Mouse (Mus musculus): ENCODE data around the gene Grm1. TPM values are rescaled to one million over a fixed set of nuclear protein-coding genes. Genes with fewer than 3 reads are reported as not detected.

The Grm1 gene
- total RNA-seq (2014; rRNA removed): 28.5 and 29.8 TPM in 2 replicates
- 13.9 and 14.0 TPM in 2 replicates for polyA plus RNA-seq (2015; fragmentation: Nextera tagmentation; extraction: Ambion mirVana)

GRCm38 (mm10) chr10:11081611-11082398 is at the start of gene Grm1:
Grm1 (minus strand) TSS chr10:11082356.
- under 1% methylated on average over 31 of the region's 32 CpGs for WGBS
- H3K4me2 ChIP-seq (ENCODE audit: low read depth, low read length): peak within 1 kb of the TSS; percentile 75
- H3K36me3 ChIP-seq (ENCODE audit: insufficient read depth, low read length): no peaks in the 10 kb centered on the region
- H3K4me1 ChIP-seq (ENCODE audit: insufficient read depth, low read length): no peaks in the 10 kb centered on the region
- peak within 1 kb of the TSS; percentile 70 for H3K27ac ChIP-seq
- H3K4me3 ChIP-seq (ENCODE audit: low read length): peak within 1 kb of the TSS; percentile 52
- peak; percentile 63 for TF ChIP-seq CTCF (IDR thresholded peaks at IDR 0.05; ENCODE audit: low read depth)
- DNase-seq (ENCODE audit: low spot score) (peak; percentile 79), ATAC-seq (peak; percentile 89)
- H3K9me3 ChIP-seq (ENCODE audit: low read length): no peaks in the 10 kb centered on the region
- peak within 1 kb of the TSS; percentile 56 for H3K9ac ChIP-seq (replicated peaks; ENCODE audit: low read length)
- no peaks in the 10 kb centered on the region for H3K27me3 ChIP-seq (ENCODE audit: insufficient read depth, low read length)

GRCm38 (mm10) chr10:11121781-11122180 is 39.6 kb upstream of the Grm1 start:
- TF ChIP-seq CTCF (IDR thresholded peaks at IDR 0.05; ENCODE audit: low read depth): no peak
- no peak overlapping the region for H3K4me3 ChIP-seq (ENCODE audit: low read length)
- WGBS: 95% methylated on average over 2 of the region's 2 CpGs
- H3K4me2 ChIP-seq (ENCODE audit: low read depth, low read length): no peak overlapping the region
- no peaks in the 10 kb centered on the region for H3K36me3 ChIP-seq (ENCODE audit: insufficient read depth, low read length)
- H3K4me1 ChIP-seq (ENCODE audit: insufficient read depth, low read length): no peaks in the 10 kb centered on the region
- ATAC-seq: no peak
- no peaks in the 10 kb centered on the region for H3K9me3 ChIP-seq (ENCODE audit: low read length)
- no peak overlapping the region for H3K27ac ChIP-seq
- H3K27me3 ChIP-seq (ENCODE audit: insufficient read depth, low read length): no peaks in the 10 kb centered on the region
- H3K9ac ChIP-seq (replicated peaks; ENCODE audit: low read length): no peak overlapping the region
- no peak for DNase-seq (ENCODE audit: low spot score)

- no peaks in the 10 kb centered on the region for H3K9me3 ChIP-seq (ENCODE audit: low read length)
- H3K27ac ChIP-seq: no peak overlapping the region
- H3K4me3 ChIP-seq (ENCODE audit: low read length): no peak overlapping the region
- no peaks in the 10 kb centered on the region for H3K36me3 ChIP-seq (ENCODE audit: insufficient read depth, low read length)
- H3K4me2 ChIP-seq (ENCODE audit: low read depth, low read length): no peak overlapping the region
- no peak for ATAC-seq
- peak; percentile 33 for DNase-seq (ENCODE audit: low spot score)
- H3K4me1 ChIP-seq (ENCODE audit: insufficient read depth, low read length): no peaks in the 10 kb centered on the region
- WGBS: 69% methylated on average over 4 of the region's 4 CpGs
- H3K9ac ChIP-seq (replicated peaks; ENCODE audit: low read length): no peak overlapping the region
- TF ChIP-seq CTCF (IDR thresholded peaks at IDR 0.05; ENCODE audit: low read depth): no peak
- H3K27me3 ChIP-seq (ENCODE audit: insufficient read depth, low read length): no peaks in the 10 kb centered on the region
Measured at GRCm38 (mm10) chr10:11098475-11099044, 16.4 kb upstream of the Grm1 start.

- DNase-seq (ENCODE audit: low spot score): peak; percentile 9
Measured at GRCm38 (mm10) chr10:11086348-11086747, 4.2 kb upstream of the Grm1 start.

GRCm38 (mm10) chr10:11080725-11081610 is 1.2 kb downstream of the Grm1 start:
- H3K27me3 ChIP-seq (ENCODE audit: insufficient read depth, low read length): no peaks in the 10 kb centered on the region
- 0 out of 2 replicates have a peak, but pooled peaks have one; percentile 22 for ATAC-seq
- no peaks in the 10 kb centered on the region for H3K36me3 ChIP-seq (ENCODE audit: insufficient read depth, low read length)
- 8% methylated on average over 25 of the region's 25 CpGs for WGBS
- peak; percentile 33 for DNase-seq (ENCODE audit: low spot score)
- no peak for TF ChIP-seq CTCF (IDR thresholded peaks at IDR 0.05; ENCODE audit: low read depth)
- H3K4me3 ChIP-seq (ENCODE audit: low read length): peak overlapping the region; percentile 52
- H3K4me2 ChIP-seq (ENCODE audit: low read depth, low read length): peak overlapping the region; percentile 75
- no peaks in the 10 kb centered on the region for H3K4me1 ChIP-seq (ENCODE audit: insufficient read depth, low read length)
- H3K27ac ChIP-seq: peak overlapping the region; percentile 70; the same call in 1 of the 2 replicates
- peak overlapping the region; percentile 56 for H3K9ac ChIP-seq (replicated peaks; ENCODE audit: low read length)
- H3K9me3 ChIP-seq (ENCODE audit: low read length): no peaks in the 10 kb centered on the region

More at GRCm38 (mm10) chr10:11086348-11086747, 4.2 kb upstream of the Grm1 start:
- Histone ChIP-seq H3K27ac (no peak overlapping the region), H3K27me3 (ENCODE audit: insufficient read depth, low read length) (no peaks in the 10 kb centered on the region), H3K36me3 (ENCODE audit: insufficient read depth, low read length) (no peaks in the 10 kb centered on the region), H3K9me3 (ENCODE audit: low read length) (no peaks in the 10 kb centered on the region), H3K4me2 (ENCODE audit: low read depth, low read length) (no peak overlapping the region), H3K4me1 (ENCODE audit: insufficient read depth, low read length) (no peaks in the 10 kb centered on the region), H3K9ac (replicated peaks; ENCODE audit: low read length) (no peak overlapping the region), H3K4me3 (ENCODE audit: low read length) (no peak overlapping the region)
- 74% methylated on average over 3 of the region's 3 CpGs for WGBS
- ATAC-seq: no peak
- peak; percentile 31 for TF ChIP-seq CTCF (IDR thresholded peaks at IDR 0.05; ENCODE audit: low read depth)

- Histone ChIP-seq H3K4me3 (ENCODE audit: low read length) (peak overlapping the region; percentile 52), H3K4me1 (ENCODE audit: insufficient read depth, low read length) (no peaks in the 10 kb centered on the region), H3K9ac (replicated peaks; ENCODE audit: low read length) (peak overlapping the region; percentile 48), H3K9me3 (ENCODE audit: low read length) (no peaks in the 10 kb centered on the region), H3K27me3 (ENCODE audit: insufficient read depth, low read length) (no peaks in the 10 kb centered on the region), H3K27ac (peak overlapping the region; percentile 28; the same call in 1 of the 2 replicates), H3K36me3 (ENCODE audit: insufficient read depth, low read length) (no peaks in the 10 kb centered on the region), H3K4me2 (ENCODE audit: low read depth, low read length) (peak overlapping the region; percentile 75)
- no peak for TF ChIP-seq CTCF (IDR thresholded peaks at IDR 0.05; ENCODE audit: low read depth)
- ATAC-seq (peak; percentile 36; the same call in 1 of the 2 replicates), DNase-seq (ENCODE audit: low spot score) (peak; percentile 28)
- 8% methylated on average over 33 of the region's 33 CpGs for WGBS
Measured at GRCm38 (mm10) chr10:11080013-11080724, 2.0 kb downstream of the Grm1 start.

All from hindbrain, postnatal 0 days (tissue).